Mouse (Mus musculus): ENCODE results near the gene Pusl1. TPM values are rescaled to one million over a fixed set of nuclear protein-coding genes. Genes with fewer than 3 reads are reported as not detected.
A peak's percentile ranks its signal among the peaks of the same experiment; 100 is the strongest.

Pusl1 gene
- total and polyA plus RNA-seq, 3 experiments, result 16.6 to 135 (median 27.9) TPM

DNA sequence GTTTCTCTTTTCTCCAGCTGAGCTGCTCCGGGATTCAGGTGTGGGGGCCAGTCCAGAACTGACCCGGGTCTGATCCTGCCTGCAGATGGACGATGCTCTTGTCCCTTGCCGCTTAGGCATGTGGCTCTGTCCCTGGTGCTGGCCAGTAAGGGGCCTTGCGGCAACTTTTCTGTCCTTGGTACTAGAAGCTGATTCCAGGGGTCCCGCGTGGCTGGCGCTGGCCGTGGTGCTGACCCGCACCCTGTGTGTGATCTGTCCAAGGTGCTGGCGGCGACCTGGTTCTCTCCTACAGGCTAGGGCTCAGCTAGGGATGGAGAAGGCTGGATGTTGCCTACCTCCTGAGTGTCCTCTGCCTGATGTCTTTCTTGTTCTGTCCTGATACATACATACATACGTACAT, 32.3 kb downstream of the Pusl1 start:
- DNase-seq (ENCODE audit: low spot score), result peak; percentile 60
- peaks cover 99% of the 10 kb centered on the region for H3K36me3 ChIP-seq (replicated peaks)
- TF ChIP-seq TAL1 (conservative IDR thresholded peaks at IDR 0.05; ENCODE audit: low read depth, low read length) (no peak), GATA1 (IDR thresholded peaks at IDR 0.05; ENCODE audit: borderline replicate concordance, low read length) (no peak), GATA2 (IDR thresholded peaks at IDR 0.05; ENCODE audit: borderline replicate concordance, low read depth, low read length) (no peak), CTCF (IDR thresholded peaks at IDR 0.05; ENCODE audit: low read depth, low read length) (no peak), POLR2AphosphoS5 (IDR thresholded peaks at IDR 0.05; ENCODE audit: insufficient replicate concordance, low read depth, low read length) (no peak)

GRCm38 (mm10) chr4:155856881-155857280, 34.7 kb downstream of the Pusl1 start:
- peaks cover 100% of the 10 kb centered on the region for H3K36me3 ChIP-seq (replicated peaks)
- no peak for TF ChIP-seq POLR2AphosphoS5 (IDR thresholded peaks at IDR 0.05; ENCODE audit: insufficient replicate concordance, low read depth, low read length)
- no peak for TF ChIP-seq GATA1 (IDR thresholded peaks at IDR 0.05; ENCODE audit: borderline replicate concordance, low read length)
- no peak for TF ChIP-seq CTCF (IDR thresholded peaks at IDR 0.05; ENCODE audit: low read depth, low read length)
- no peak for TF ChIP-seq TAL1 (conservative IDR thresholded peaks at IDR 0.05; ENCODE audit: low read depth, low read length)
- no peak for TF ChIP-seq GATA2 (IDR thresholded peaks at IDR 0.05; ENCODE audit: borderline replicate concordance, low read depth, low read length)
- H3K27me3 ChIP-seq (ENCODE audit: insufficient read depth, low read length), result no peaks in the 10 kb centered on the region
- ATAC-seq (ENCODE audit: extremely low read depth, insufficient number of reproducible peaks, low FRiP score, poor library complexity, severe bottlenecking) (no peak), DNase-seq (ENCODE audit: low spot score) (no peak)
- peak overlapping the region; percentile 24; the same call in 1 of the 2 replicates for H3K4me3 ChIP-seq (ENCODE audit: low read depth, low read length)
- H3K4me1 ChIP-seq (ENCODE audit: insufficient read depth, low read depth, low read length), result peaks cover 23% of the 10 kb centered on the region
- H3K9me3 ChIP-seq (replicated peaks), result no peaks in the 10 kb centered on the region

More for the DNA sequence above, 32.3 kb downstream of the Pusl1 start:
- Histone ChIP-seq H3K9me3 (replicated peaks) (no peaks in the 10 kb centered on the region), H3K27me3 (ENCODE audit: insufficient read depth, low read length) (no peaks in the 10 kb centered on the region), H3K4me3 (ENCODE audit: low read depth, low read length) (no peak overlapping the region), H3K4me1 (ENCODE audit: insufficient read depth, low read depth, low read length) (peaks cover 22% of the 10 kb centered on the region)
- ATAC-seq (ENCODE audit: extremely low read depth, insufficient number of reproducible peaks, low FRiP score, poor library complexity, severe bottlenecking), result no peak; the same call in 1 of the 2 replicates

DNA sequence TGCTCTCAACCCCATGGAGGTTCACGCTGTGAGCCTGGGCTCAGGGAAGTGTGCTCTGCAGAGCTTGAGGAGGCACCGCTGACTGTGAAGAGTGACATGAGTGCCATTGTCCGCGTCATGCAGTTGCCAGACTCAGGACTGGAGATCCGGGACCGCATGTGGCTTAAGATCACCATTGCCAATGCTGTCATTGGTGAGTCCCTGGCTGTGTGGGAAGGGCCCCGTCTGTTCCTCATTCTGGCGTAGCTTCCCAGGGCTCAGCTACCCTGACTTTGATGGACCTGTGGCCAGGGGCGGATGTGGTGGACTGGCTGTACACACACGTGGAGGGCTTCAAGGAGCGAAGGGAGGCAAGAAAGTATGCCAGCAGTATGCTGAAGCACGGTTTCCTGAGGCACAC, 35.5 kb downstream of the Pusl1 start:
- peaks cover 28% of the 10 kb centered on the region for H3K4me1 ChIP-seq (ENCODE audit: insufficient read depth, low read depth, low read length)
- H3K36me3 ChIP-seq (replicated peaks), result peaks cover 100% of the 10 kb centered on the region
- H3K4me3 ChIP-seq (ENCODE audit: low read depth, low read length), result no peak overlapping the region
- H3K27me3 ChIP-seq (ENCODE audit: insufficient read depth, low read length), result no peaks in the 10 kb centered on the region
- DNase-seq (ENCODE audit: low spot score) (no peak), ATAC-seq (ENCODE audit: extremely low read depth, insufficient number of reproducible peaks, low FRiP score, poor library complexity, severe bottlenecking) (no peak)
- H3K9me3 ChIP-seq (replicated peaks), result no peaks in the 10 kb centered on the region
- TF ChIP-seq TAL1 (conservative IDR thresholded peaks at IDR 0.05; ENCODE audit: low read depth, low read length) (no peak), GATA1 (IDR thresholded peaks at IDR 0.05; ENCODE audit: borderline replicate concordance, low read length) (no peak), CTCF (IDR thresholded peaks at IDR 0.05; ENCODE audit: low read depth, low read length) (no peak), POLR2AphosphoS5 (IDR thresholded peaks at IDR 0.05; ENCODE audit: insufficient replicate concordance, low read depth, low read length) (no peak), GATA2 (IDR thresholded peaks at IDR 0.05; ENCODE audit: borderline replicate concordance, low read depth, low read length) (no peak)

DNA sequence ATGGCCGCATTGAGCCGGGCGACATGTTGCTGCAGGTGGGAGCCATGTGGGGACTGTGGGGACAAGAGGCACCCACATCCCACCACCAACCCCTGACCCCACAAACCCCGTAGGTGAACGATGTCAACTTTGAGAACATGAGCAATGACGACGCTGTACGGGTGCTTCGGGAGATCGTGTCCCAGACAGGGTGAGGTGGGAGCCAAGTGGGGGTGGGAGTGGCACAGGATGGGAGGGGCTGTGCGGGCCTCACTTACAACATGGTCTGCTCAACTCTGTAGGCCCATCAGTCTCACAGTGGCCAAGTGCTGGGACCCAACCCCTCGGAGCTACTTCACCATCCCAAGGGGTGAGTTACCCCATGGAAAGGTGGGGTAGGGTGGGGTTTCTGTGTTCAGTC, 36.6 kb downstream of the Pusl1 start:
- Histone ChIP-seq H3K36me3 (replicated peaks) (peaks cover 100% of the 10 kb centered on the region), H3K4me1 (ENCODE audit: insufficient read depth, low read depth, low read length) (peaks cover 37% of the 10 kb centered on the region), H3K9me3 (replicated peaks) (no peaks in the 10 kb centered on the region), H3K4me3 (ENCODE audit: low read depth, low read length) (no peak overlapping the region), H3K27me3 (ENCODE audit: insufficient read depth, low read length) (no peaks in the 10 kb centered on the region)
- ATAC-seq (ENCODE audit: extremely low read depth, insufficient number of reproducible peaks, low FRiP score, poor library complexity, severe bottlenecking) (no peak), DNase-seq (ENCODE audit: low spot score) (no peak)
- TF ChIP-seq CTCF (IDR thresholded peaks at IDR 0.05; ENCODE audit: low read depth, low read length) (no peak), GATA2 (IDR thresholded peaks at IDR 0.05; ENCODE audit: borderline replicate concordance, low read depth, low read length) (no peak), POLR2AphosphoS5 (IDR thresholded peaks at IDR 0.05; ENCODE audit: insufficient replicate concordance, low read depth, low read length) (no peak), GATA1 (IDR thresholded peaks at IDR 0.05; ENCODE audit: borderline replicate concordance, low read length) (no peak), TAL1 (conservative IDR thresholded peaks at IDR 0.05; ENCODE audit: low read depth, low read length) (no peak)

GRCm38 (mm10) chr4:155853421-155853820, 38.2 kb downstream of the Pusl1 start:
- Histone ChIP-seq H3K4me3 (ENCODE audit: low read depth, low read length) (no peak overlapping the region), H3K9me3 (replicated peaks) (no peaks in the 10 kb centered on the region), H3K27me3 (ENCODE audit: insufficient read depth, low read length) (no peaks in the 10 kb centered on the region), H3K4me1 (ENCODE audit: insufficient read depth, low read depth, low read length) (peaks cover 53% of the 10 kb centered on the region), H3K36me3 (replicated peaks) (peaks cover 100% of the 10 kb centered on the region)
- DNase-seq (ENCODE audit: low spot score) (no peak), ATAC-seq (ENCODE audit: extremely low read depth, insufficient number of reproducible peaks, low FRiP score, poor library complexity, severe bottlenecking) (no peak)
- no peak for TF ChIP-seq GATA2 (IDR thresholded peaks at IDR 0.05; ENCODE audit: borderline replicate concordance, low read depth, low read length)
- TF ChIP-seq TAL1 (conservative IDR thresholded peaks at IDR 0.05; ENCODE audit: low read depth, low read length), result no peak
- no peak for TF ChIP-seq POLR2AphosphoS5 (IDR thresholded peaks at IDR 0.05; ENCODE audit: insufficient replicate concordance, low read depth, low read length)
- TF ChIP-seq GATA1 (IDR thresholded peaks at IDR 0.05; ENCODE audit: borderline replicate concordance, low read length), result no peak
- no peak for TF ChIP-seq CTCF (IDR thresholded peaks at IDR 0.05; ENCODE audit: low read depth, low read length)

- Histone ChIP-seq H3K4me1 (ENCODE audit: insufficient read depth, low read depth, low read length) (peaks cover 59% of the 10 kb centered on the region), H3K36me3 (replicated peaks) (peaks cover 86% of the 10 kb centered on the region), H3K4me3 (ENCODE audit: low read depth, low read length) (no peak overlapping the region), H3K9me3 (replicated peaks) (no peaks in the 10 kb centered on the region), H3K27me3 (ENCODE audit: insufficient read depth, low read length) (no peaks in the 10 kb centered on the region)
- TF ChIP-seq CTCF (IDR thresholded peaks at IDR 0.05; ENCODE audit: low read depth, low read length) (no peak), TAL1 (conservative IDR thresholded peaks at IDR 0.05; ENCODE audit: low read depth, low read length) (no peak), GATA1 (IDR thresholded peaks at IDR 0.05; ENCODE audit: borderline replicate concordance, low read length) (no peak), POLR2AphosphoS5 (IDR thresholded peaks at IDR 0.05; ENCODE audit: insufficient replicate concordance, low read depth, low read length) (no peak), GATA2 (IDR thresholded peaks at IDR 0.05; ENCODE audit: borderline replicate concordance, low read depth, low read length) (no peak)
- DNase-seq (ENCODE audit: low spot score) (no peak), ATAC-seq (ENCODE audit: extremely low read depth, insufficient number of reproducible peaks, low FRiP score, poor library complexity, severe bottlenecking) (no peak)
Observed at GRCm38 (mm10) chr4:155851951-155852411, 39.6 kb downstream of the Pusl1 start.
